Mouse (Mus musculus) G1E (cell line): ENCODE results near the gene Arpp19. TPM values are rescaled to one million over a fixed set of nuclear protein-coding genes. Genes with fewer than 3 reads are reported as not detected.

Experiments used
- ATAC-seq: 2 replicates; pipeline ENCODE4 v1.8.0; 2016; ENCODE audit warnings: mild to moderate bottlenecking; ENCODE audit not compliant: insufficient number of reproducible peaks, poor library complexity, low FRiP score, severe bottlenecking; ENCODE audit errors: extremely low read depth
- DNase-seq: peaks from one replicate; pipeline ENCODE4 v3.0.0; 2012; ENCODE audit warnings: low spot score
- H3K27me3 ChIP-seq: 2 replicates; pipeline ENCODE4 v1.6.1; 2012; ENCODE audit warnings: mild to moderate bottlenecking, low read length, inconsistent platforms; ENCODE audit not compliant: insufficient read depth
- H3K36me3 ChIP-seq: replicated peaks from 2 replicates; pipeline ENCODE3; 2012; ENCODE audit warnings: mild to moderate bottlenecking, inconsistent platforms
- H3K4me1 ChIP-seq: 2 replicates; pipeline ENCODE4 v1.6.1; 2012; ENCODE audit warnings: low read depth, low read length, inconsistent platforms, mixed read lengths; ENCODE audit not compliant: insufficient read depth
- H3K4me3 ChIP-seq: 2 replicates; pipeline ENCODE4 v1.5.1; 2012; ENCODE audit warnings: low read depth, mild to moderate bottlenecking, inconsistent platforms, low read length, moderate library complexity, mixed read lengths
- H3K9me3 ChIP-seq: replicated peaks from 2 replicates; pipeline ENCODE4 v1.6.1; 2012; ENCODE audit warnings: inconsistent platforms
- CTCF ChIP-seq: IDR thresholded peaks from 2 replicates; pipeline ENCODE4 v1.5.1; 2012; ENCODE audit warnings: low read depth, low read length, inconsistent platforms, mixed read lengths
- GATA1 ChIP-seq: IDR thresholded peaks from 2 replicates; pipeline ENCODE4 v1.6.1; 2012; ENCODE audit warnings: borderline replicate concordance, low read length, inconsistent platforms, mixed read lengths
- GATA2 ChIP-seq: IDR thresholded peaks from 2 replicates; pipeline ENCODE4 v1.6.1; 2012; ENCODE audit warnings: low read depth, low read length, inconsistent platforms, borderline replicate concordance
- POLR2AphosphoS5 ChIP-seq: IDR thresholded peaks from 2 replicates; pipeline ENCODE4 v1.6.1; 2012; ENCODE audit warnings: low read depth, low read length, inconsistent platforms; ENCODE audit not compliant: insufficient replicate concordance
- TAL1 ChIP-seq: conservative IDR thresholded peaks from 2 replicates; pipeline ENCODE4 v1.6.1; 2012; ENCODE audit warnings: low read depth, low read length, inconsistent platforms, mixed read lengths
- polyA plus RNA-seq: library from polyadenylated mRNA; stranded (reverse); fragments of >175 nt; gene quantifications from 2 replicates; pipeline ENCODE4 v1.2.3, GENCODE M21; 2012
- total RNA-seq, 2 experiments: library from RNA; stranded (forward) in 1 of 2; stranded (reverse) in 1 of 2; fragments of 200-1000 nt in 1 of 2; fragments of >200 nt in 1 of 2; fragmentation: Nextera tagmentation in 1 of 2; gene quantifications; 2 replicates each; pipeline ENCODE4 v1.2.3; 2014 to 2017

Gene Arpp19
- total and polyA plus RNA-seq, 3 experiments: 71.2 to 219 (median 76.8) TPM

GRCm38 (mm10) chr9:75102131-75102530 lies 64.7 kb downstream of the Arpp19 start:
- H3K4me1 ChIP-seq: peaks cover 2% of the 10 kb centered on the region; the same call in 1 of the 2 replicates
- H3K9me3 ChIP-seq: no peaks in the 10 kb centered on the region
- DNase-seq: no peak
- no peak for TF ChIP-seq POLR2AphosphoS5
- TF ChIP-seq CTCF: no peak
- TF ChIP-seq GATA2: no peak
- TF ChIP-seq TAL1: no peak
- no peak for TF ChIP-seq GATA1
- H3K27me3 ChIP-seq: no peaks in the 10 kb centered on the region
- no peak overlapping the region for H3K4me3 ChIP-seq
- no peak for ATAC-seq
- no peaks in the 10 kb centered on the region for H3K36me3 ChIP-seq

Other genes with a start within 250 kb of the Arpp19 start
- gene Onecut1, start 175.7 kb upstream of the Arpp19 start, total RNA-seq (2014; fragmentation: Nextera tagmentation): 1.4 TPM in 1 of 2 replicates, not detected in the other
- gene Onecut1, start 175.7 kb upstream of the Arpp19 start, total RNA-seq (2017): 0.05 and 0.06 TPM in 2 replicates
- not detected in 2 replicates for gene Onecut1, start 175.7 kb upstream of the Arpp19 start, polyA plus RNA-seq
- gene Fam214a, start 84.7 kb upstream of the Arpp19 start, total RNA-seq (2014; fragmentation: Nextera tagmentation): 0.90 and 3.9 TPM in 2 replicates
- gene Fam214a, start 84.7 kb upstream of the Arpp19 start, total RNA-seq (2017): 1.9 and 2.8 TPM in 2 replicates
- 0.65 and 1.2 TPM in 2 replicates for gene Fam214a, start 84.7 kb upstream of the Arpp19 start, polyA plus RNA-seq
- gene Myo5a, start 33.4 kb downstream of the Arpp19 start, total RNA-seq (2014; fragmentation: Nextera tagmentation): 39.2 and 43.1 TPM in 2 replicates
- 42.1 and 50.8 TPM in 2 replicates for gene Myo5a, start 33.4 kb downstream of the Arpp19 start, total RNA-seq (2017)
- 5.7 and 14.0 TPM in 2 replicates for gene Myo5a, start 33.4 kb downstream of the Arpp19 start, polyA plus RNA-seq
- 0.15 TPM in 1 of 2 replicates, not detected in the other for gene Myo5c, start 194.4 kb downstream of the Arpp19 start, total RNA-seq (2014; fragmentation: Nextera tagmentation)
- under 0.01 and 0.22 TPM in 2 replicates for gene Myo5c, start 194.4 kb downstream of the Arpp19 start, total RNA-seq (2017)
- not detected in 2 replicates for gene Myo5c, start 194.4 kb downstream of the Arpp19 start, polyA plus RNA-seq